Mouse (Mus musculus) heart, adult 9 months (tissue): ENCODE results near the gene Gm9125.
"Not testable (repeated sequence)": the region's sequence is repeated elsewhere in the genome, so short reads cannot be mapped to it uniquely, and the experiment has no call there.

Experiments used
- DNase-seq, 2 experiments: peaks; one replicate each; pipeline ENCODE4 v3.0.0; 2022; ENCODE audit warnings: low spot score in 2 of 2

Gm9125 gene

DNA sequence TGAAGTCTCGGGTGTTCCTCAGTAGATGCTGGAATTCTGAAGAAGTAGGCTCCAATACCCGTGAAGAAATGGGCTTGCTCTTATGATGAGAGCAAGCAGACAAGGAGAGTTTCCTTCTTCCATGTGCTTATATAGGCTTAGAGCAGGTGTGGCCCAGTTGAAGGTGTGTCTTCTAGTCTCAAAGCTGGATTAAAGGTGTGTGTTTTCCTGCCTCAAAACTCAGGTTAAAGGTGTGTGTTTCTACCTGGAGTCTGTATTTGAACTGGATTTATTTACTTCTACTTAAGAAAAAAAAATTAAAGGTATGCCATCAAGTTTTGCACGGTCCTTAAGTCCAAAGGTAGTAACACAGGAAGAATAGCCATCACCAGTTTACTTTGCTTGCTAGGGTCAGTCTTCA lies at the start of gene Gm9125:
Gene Gm9125 (minus strand): TSS at position 101 of the 400 bp plus-strand sequence.
- DNase-seq: not testable (repeated sequence)

GRCm38 (mm10) chr3:94072544-94072943 lies 17.9 kb upstream of the Gm9125 start, which contains the start of gene Gm10697:
Gene Gm10697, minus strand, starts transcription at chr3:94072644.
- not testable (repeated sequence) for DNase-seq

DNA sequence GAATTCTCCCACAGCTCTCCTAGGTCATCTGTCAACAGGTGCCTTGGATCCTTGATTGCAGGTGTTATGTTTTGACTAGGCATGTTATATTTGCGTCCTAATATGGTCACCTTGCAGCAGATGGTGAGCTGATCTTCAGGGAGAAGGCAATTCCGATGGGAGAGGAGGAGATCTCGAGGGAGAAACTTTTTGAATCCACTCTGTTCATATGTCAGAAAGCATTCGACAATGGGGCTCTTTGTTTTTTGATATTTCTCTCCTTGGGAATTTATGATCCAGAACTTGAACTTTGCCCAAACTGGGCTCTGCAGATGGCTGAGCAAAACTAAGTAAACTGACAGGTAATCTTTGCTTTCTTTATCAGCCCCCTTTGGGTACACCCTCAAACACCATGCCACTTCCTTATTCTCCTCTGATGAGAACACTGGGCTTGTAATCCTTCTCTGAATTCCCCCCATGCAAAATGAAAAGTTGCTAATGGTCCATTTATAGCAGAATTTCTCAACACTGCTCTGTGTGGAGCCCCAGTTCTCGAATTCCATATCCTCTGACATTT lies 5.0 kb downstream of the Gm9125 start:
- not testable (repeated sequence) for DNase-seq

DNA sequence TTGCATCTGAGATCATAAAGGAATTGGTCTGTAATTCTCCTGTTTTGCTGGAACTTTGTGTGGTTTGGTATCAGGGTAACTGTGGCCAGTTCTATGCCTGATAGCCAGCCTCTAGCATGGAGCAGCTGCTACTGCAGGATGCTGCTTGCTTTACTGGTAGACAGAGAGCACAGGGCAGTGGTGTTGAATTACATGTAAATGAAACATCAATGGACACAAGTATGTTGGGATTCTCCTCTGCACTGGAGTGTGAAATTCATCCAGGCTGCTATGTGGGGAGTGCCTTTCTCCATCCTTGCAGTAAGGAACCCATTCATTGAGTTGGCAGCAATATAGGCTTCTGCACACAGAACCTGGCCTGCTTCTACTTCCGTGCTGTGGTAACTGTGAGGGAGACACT lies 16.4 kb downstream of the Gm9125 start:
- DNase-seq: not testable (repeated sequence)

GRCm38 (mm10) chr3:94034400-94034799 lies 20.3 kb downstream of the Gm9125 start:
- DNase-seq: not testable (repeated sequence)
